ENCODE assay signal across 8 mouse cellular contexts in the genomic region with DNA sequence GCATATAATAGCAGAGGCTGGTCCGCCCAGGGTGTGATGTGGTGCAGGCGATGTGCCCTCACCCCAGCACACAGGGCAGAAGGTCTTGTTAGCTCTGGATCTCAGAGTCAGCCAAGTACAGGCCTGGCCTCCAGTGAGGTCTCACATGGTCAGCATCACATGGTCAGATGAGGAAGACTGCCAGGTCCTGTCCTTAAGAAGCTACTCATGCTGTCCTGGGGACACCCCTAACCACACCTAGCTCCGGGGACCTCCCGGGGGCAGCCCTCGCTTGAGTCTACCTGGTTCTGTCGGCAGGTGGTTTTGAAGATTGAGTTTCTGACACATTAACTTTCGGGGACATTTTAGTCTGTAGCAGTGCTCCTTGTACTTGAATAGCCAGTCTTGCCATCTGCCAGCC. TPM values are rescaled to one million over a fixed set of nuclear protein-coding genes. Genes with fewer than 3 reads are reported as not detected.
A peak's percentile ranks its signal among the peaks of the same experiment; 100 is the strongest.
DNase-seq lines count a peak whose midpoint lies in the region; ATAC-seq and TF ChIP-seq lines count a peak whose summit lies in the region.
"Had no signal": no experiment of that assay in that cellular context is flagged by ENCODE, and none has a peak within 500 bp of the region (broad histone marks: within the 10 kb centered on the region; RNA-seq: fewer than 3 reads in every experiment).

No protein-coding gene starts in this region.

- intact Hi-C loops in left cerebral cortex, adult 2 months (cut with DNase I), result no loop called here
- intact Hi-C loops in left cerebral cortex, postnatal 10 days (cut with DNase I), result no loop called here
- intact Hi-C loops in heart, postnatal 10 days (cut with DNase I), result loop anchor here (5.0 kb wide), 1 partner anchor 41 kb away; no protein-coding TSS in a partner anchor
- intact Hi-C loops in left cerebral cortex, postnatal 25 days (cut with DNase I), result no loop called here

- no peak overlapping the region for H3K4me3 ChIP-seq in left cerebral cortex, adult 2 months
- no peak overlapping the region for H3K4me3 ChIP-seq in embryonic facial prominence, embryonic 15.5 days (replicated peaks)
- no peak overlapping the region for H3K4me3 ChIP-seq in neural tube, embryonic 14.5 days (ENCODE audit: low read depth, low read length)
- H3K4me3 ChIP-seq: megakaryocyte, embryonic 14.5 days had no signal

- H3K36me3 ChIP-seq in embryonic facial prominence, embryonic 15.5 days, result peaks cover 28% of the 10 kb centered on the region
- no peaks in the 10 kb centered on the region for H3K36me3 ChIP-seq in neural tube, embryonic 14.5 days (ENCODE audit: control insufficient read depth, insufficient read depth, low read length)

- H3K4me1 ChIP-seq in embryonic facial prominence, embryonic 15.5 days, result peaks cover 42% of the 10 kb centered on the region
- H3K4me1 ChIP-seq in neural tube, embryonic 14.5 days (ENCODE audit: control insufficient read depth, insufficient read depth, low read length), result peaks cover 15% of the 10 kb centered on the region

- 75% methylated on average over 7 of the region's 7 CpGs for WGBS in embryonic facial prominence, embryonic 15.5 days
- 88% methylated on average over 7 of the region's 7 CpGs for WGBS in neural tube, embryonic 14.5 days

- TF ChIP-seq CTCF in left cerebral cortex, adult 2 months (IDR thresholded peaks at IDR 0.05), result no peak

- H3K4me2 ChIP-seq in embryonic facial prominence, embryonic 15.5 days (replicated peaks), result no peak overlapping the region
- no peak overlapping the region for H3K4me2 ChIP-seq in neural tube, embryonic 14.5 days (ENCODE audit: low read depth, low read length)

- no peak for DNase-seq in left cerebral cortex, adult 2 months (ENCODE audit: extremely low spot score in 1 of 2, low spot score in 2 of 2)
- DNase-seq in left cerebral cortex, postnatal 10 days (ENCODE audit: extremely low spot score in 1 of 2, low spot score in 2 of 2), result no peak
- DNase-seq in heart, postnatal 10 days, result peak; percentile 41 to 53
- no peak for DNase-seq in left cerebral cortex, postnatal 25 days (ENCODE audit: low spot score in 2 of 2)
- no peak for DNase-seq in frontal cortex, postnatal 10 days (ENCODE audit: low spot score in 2 of 2)

- H3K9ac ChIP-seq in embryonic facial prominence, embryonic 15.5 days, result no peak overlapping the region
- H3K9ac ChIP-seq in neural tube, embryonic 14.5 days (replicated peaks; ENCODE audit: low read depth, low read length), result no peak overlapping the region

- H3K9me3 ChIP-seq in embryonic facial prominence, embryonic 15.5 days (replicated peaks), result no peaks in the 10 kb centered on the region
- H3K9me3 ChIP-seq in neural tube, embryonic 14.5 days (ENCODE audit: control insufficient read depth, low read length), result no peaks in the 10 kb centered on the region
- H3K9me3 ChIP-seq: megakaryocyte, embryonic 14.5 days had no signal

- H3K27ac ChIP-seq in left cerebral cortex, adult 2 months, result peak overlapping the region; percentile 94
- peak overlapping the region; percentile 78 for H3K27ac ChIP-seq in embryonic facial prominence, embryonic 15.5 days (replicated peaks)
- H3K27ac ChIP-seq in neural tube, embryonic 14.5 days (ENCODE audit: low read depth, low read length), result peak overlapping the region; percentile 40; the same call in 1 of the 2 replicates

- no peak for ATAC-seq in embryonic facial prominence, embryonic 15.5 days (ENCODE audit: insufficient number of reproducible peaks, low FRiP score, low TSS enrichment, low read depth)
- no peak for ATAC-seq in neural tube, embryonic 14.5 days (ENCODE audit: low read depth)

- no peaks in the 10 kb centered on the region for H3K27me3 ChIP-seq in embryonic facial prominence, embryonic 15.5 days
- no peaks in the 10 kb centered on the region for H3K27me3 ChIP-seq in neural tube, embryonic 14.5 days (ENCODE audit: control insufficient read depth, insufficient read depth, low read length)

RNA-seq across cellular contexts. Expression of a gene that starts 45.8 kb away (rescaled TPM):
- total RNA-seq in left cerebral cortex, adult 2 months (2021), result 100 to 1,000 TPM; 249 to 287 TPM
- 100 to 1,000 TPM; 116 to 122 TPM for total RNA-seq in left cerebral cortex, postnatal 10 days (2021)
- 36.8 and 42.0 TPM in 2 replicates for polyA plus RNA-seq in embryonic facial prominence, embryonic 15.5 days (2015; fragmentation: Nextera tagmentation; extraction: Ambion mirVana)
- 10 to 100 TPM in 1 of 2 experiments, 1 to 10 TPM in 1; 6.9 to 12.7 TPM for total RNA-seq in heart, postnatal 10 days (2021)
- polyA plus RNA-seq in neural tube, embryonic 14.5 days (2014; fragmentation: Nextera tagmentation; extraction: Ambion mirVana), result 12.6 and 13.7 TPM in 2 replicates
- total RNA-seq in left cerebral cortex, postnatal 25 days (2021), result 100 to 1,000 TPM; 259 to 273 TPM

RNA-seq across cellular contexts. Expression of a gene that starts 58.6 kb away (rescaled TPM):
- total RNA-seq in left cerebral cortex, adult 2 months (2021), result 100 to 1,000 TPM; 193 to 203 TPM
- 100 to 1,000 TPM; 136 to 153 TPM for total RNA-seq in left cerebral cortex, postnatal 10 days (2021)
- 7.5 and 7.8 TPM in 2 replicates for polyA plus RNA-seq in embryonic facial prominence, embryonic 15.5 days (2015; fragmentation: Nextera tagmentation; extraction: Ambion mirVana)
- total RNA-seq in heart, postnatal 10 days (2021), result 1 to 10 TPM; 5.6 to 7.7 TPM
- polyA plus RNA-seq in neural tube, embryonic 14.5 days (2014; fragmentation: Nextera tagmentation; extraction: Ambion mirVana), result 32.2 and 37.7 TPM in 2 replicates
- 100 to 1,000 TPM; 189 to 195 TPM for total RNA-seq in left cerebral cortex, postnatal 25 days (2021)

Comparison
In these comparisons a context has a peak if more than half of its experiments do, and no peak if none do; other contexts are left out.
1. DNase-seq: peak in heart, postnatal 10 days (2 of 2); none in left cerebral cortex, adult 2 months (0 of 2), left cerebral cortex, postnatal 10 days (0 of 2), left cerebral cortex, postnatal 25 days (0 of 2) and frontal cortex, postnatal 10 days (0 of 2).
2. H3K27ac ChIP-seq: peak in every context shown above with its lines; median percentile 94 in left cerebral cortex, adult 2 months; 78 in embryonic facial prominence, embryonic 15.5 days; 40 in neural tube, embryonic 14.5 days.
3. RNA of a gene that starts 45.8 kb away (total RNA-seq): 249 to 287 TPM in left cerebral cortex, adult 2 months, 259 to 273 TPM in left cerebral cortex, postnatal 25 days and 116 to 122 TPM in left cerebral cortex, postnatal 10 days; 6.9 to 12.7 TPM in heart, postnatal 10 days; every median in the first group is over 4 times any median in the second.
4. RNA of a gene that starts 58.6 kb away (total RNA-seq): 193 to 203 TPM in left cerebral cortex, adult 2 months, 189 to 195 TPM in left cerebral cortex, postnatal 25 days and 136 to 153 TPM in left cerebral cortex, postnatal 10 days; 5.6 to 7.7 TPM in heart, postnatal 10 days; every median in the first group is over 10 times any median in the second.